In genomic region chr12:54794392-54794791, GRCm38 (mm10) we compare ENCODE assay signal across 8 mouse cellular contexts. TPM values are rescaled to one million over a fixed set of nuclear protein-coding genes. Genes with fewer than 3 reads are reported as not detected.
DNase-seq lines count a peak whose midpoint lies in the region; ATAC-seq and TF ChIP-seq lines count a peak whose summit lies in the region.
"Had no signal": no experiment of that assay in that cellular context is flagged by ENCODE, and none has a peak within 500 bp of the region (broad histone marks: within the 10 kb centered on the region; RNA-seq: fewer than 3 reads in every experiment).

No protein-coding gene starts in this region.

- peak overlapping the region; percentile 96 for H3K4me3 ChIP-seq in lung, embryonic 16.5 days (ENCODE audit: low read length)
- peak overlapping the region; percentile 98 for H3K4me3 ChIP-seq in forebrain, embryonic 13.5 days
- peak overlapping the region; percentile 66 for H3K4me3 ChIP-seq in limb, embryonic 11.5 days (ENCODE audit: low read depth, low read length)
- H3K4me3 ChIP-seq in small intestine, adult 2 months (ENCODE audit: low read depth, low read length): peak overlapping the region; percentile 27; the same call in 1 of the 2 replicates

- no peaks in the 10 kb centered on the region for H3K36me3 ChIP-seq in lung, embryonic 16.5 days (ENCODE audit: control insufficient read depth, insufficient read depth, low read length)
- H3K36me3 ChIP-seq in forebrain, embryonic 13.5 days (ENCODE audit: poor library complexity, severe bottlenecking): peaks cover 8% of the 10 kb centered on the region; the same call in 1 of the 2 replicates
- H3K36me3 ChIP-seq in limb, embryonic 11.5 days (ENCODE audit: control insufficient read depth, insufficient read depth, low read length): no peaks in the 10 kb centered on the region
- H3K36me3 ChIP-seq in small intestine, adult 2 months (ENCODE audit: control insufficient read depth, insufficient read depth, low read length): peaks cover 4% of the 10 kb centered on the region; the same call in 1 of the 2 replicates

- H3K4me1 ChIP-seq in lung, embryonic 16.5 days (replicated peaks; ENCODE audit: control insufficient read depth, insufficient read depth, low read length): peaks cover 30% of the 10 kb centered on the region
- H3K4me1 ChIP-seq in forebrain, embryonic 13.5 days: peaks cover 31% of the 10 kb centered on the region
- H3K4me1 ChIP-seq in limb, embryonic 11.5 days (ENCODE audit: control insufficient read depth, insufficient read depth, low read length): peaks cover 26% of the 10 kb centered on the region
- peaks cover 6% of the 10 kb centered on the region; the same call in 1 of the 2 replicates for H3K4me1 ChIP-seq in small intestine, adult 2 months (ENCODE audit: control insufficient read depth, insufficient read depth, insufficient read length, low read length)

- H3K9ac ChIP-seq in lung, embryonic 16.5 days (ENCODE audit: low read length): peak overlapping the region; percentile 99
- H3K9ac ChIP-seq in forebrain, embryonic 13.5 days: peak overlapping the region; percentile 99
- H3K9ac ChIP-seq in limb, embryonic 11.5 days (ENCODE audit: low read length): no peak overlapping the region

- TF ChIP-seq POLR2A in small intestine, adult 2 months (IDR thresholded peaks at IDR 0.05; ENCODE audit: low read depth, low read length): no peak

- peak overlapping the region; percentile 66 for H3K4me2 ChIP-seq in lung, embryonic 16.5 days (ENCODE audit: low read depth, low read length)
- H3K4me2 ChIP-seq in forebrain, embryonic 13.5 days: peak overlapping the region; percentile 67
- H3K4me2 ChIP-seq in limb, embryonic 11.5 days (ENCODE audit: low read depth, severe bottlenecking): peak overlapping the region; percentile 53

- no peak for DNase-seq in lung, postnatal 10 days
- no peak for DNase-seq in limb, embryonic 11.5 days (ENCODE audit: low spot score)
- DNase-seq in adrenal gland, adult 18-20 months (ENCODE audit: low spot score in 2 of 2): no peak
- no peak for DNase-seq in urinary bladder, postnatal 10 days (ENCODE audit: low spot score)
- DNase-seq: adrenal gland, postnatal 25 days had no signal

- no peak overlapping the region for H3K27ac ChIP-seq in lung, embryonic 16.5 days (ENCODE audit: low read length)
- no peak overlapping the region for H3K27ac ChIP-seq in forebrain, embryonic 13.5 days
- H3K27ac ChIP-seq in limb, embryonic 11.5 days (replicated peaks; ENCODE audit: low read depth, low read length): no peak overlapping the region
- peak overlapping the region; percentile 0; the same call in 1 of the 2 replicates for H3K27ac ChIP-seq in small intestine, adult 2 months (ENCODE audit: insufficient read depth, low read depth, low read length)

- ATAC-seq in lung, embryonic 16.5 days (ENCODE audit: low read depth): no peak
- no peak for ATAC-seq in forebrain, embryonic 13.5 days
- no peak for ATAC-seq in limb, embryonic 11.5 days (ENCODE audit: insufficient number of reproducible peaks, low FRiP score, low TSS enrichment, low read depth)

- no peaks in the 10 kb centered on the region for H3K9me3 ChIP-seq in lung, embryonic 16.5 days (ENCODE audit: control insufficient read depth, low read length)
- no peaks in the 10 kb centered on the region for H3K9me3 ChIP-seq in forebrain, embryonic 13.5 days (replicated peaks)
- H3K9me3 ChIP-seq in limb, embryonic 11.5 days (ENCODE audit: control insufficient read depth, low read length): no peaks in the 10 kb centered on the region

- no peaks in the 10 kb centered on the region for H3K27me3 ChIP-seq in lung, embryonic 16.5 days (ENCODE audit: control insufficient read depth, insufficient read depth, low read depth, low read length)
- H3K27me3 ChIP-seq in forebrain, embryonic 13.5 days: no peaks in the 10 kb centered on the region
- no peaks in the 10 kb centered on the region for H3K27me3 ChIP-seq in limb, embryonic 11.5 days (ENCODE audit: control insufficient read depth, insufficient read depth, low read length)
- no peaks in the 10 kb centered on the region for H3K27me3 ChIP-seq in small intestine, adult 2 months (ENCODE audit: control insufficient read depth, insufficient read depth, low read length)

- WGBS in lung, embryonic 16.5 days: 11% methylated on average over 3 of the region's 3 CpGs
- WGBS in forebrain, embryonic 13.5 days: 29% methylated on average over 3 of the region's 3 CpGs
- WGBS in limb, embryonic 11.5 days: 32% methylated on average over 3 of the region's 3 CpGs
- 8% methylated on average over 3 of the region's 3 CpGs for WGBS in small intestine, adult 2 months

- no peak for TF ChIP-seq CTCF in small intestine, adult 2 months (IDR thresholded peaks at IDR 0.05; ENCODE audit: extremely low read depth, insufficient read length, insufficient replicate concordance, low read depth, low read length)

RNA-seq across cellular contexts. Expression of gene Snx6, which starts 1.1 kb away (rescaled TPM):
- polyA plus RNA-seq in lung, embryonic 16.5 days (2015; fragmentation: Nextera tagmentation; extraction: Ambion mirVana): 165 and 180 TPM in 2 replicates
- 180 and 195 TPM in 2 replicates for polyA plus RNA-seq in forebrain, embryonic 13.5 days (2015; fragmentation: Nextera tagmentation; extraction: Ambion mirVana)
- 209 and 231 TPM in 2 replicates for polyA plus RNA-seq in limb, embryonic 11.5 days (2014; fragmentation: Nextera tagmentation; extraction: Ambion mirVana)
- 3.3 and 14.1 TPM in 2 replicates for polyA plus RNA-seq in small intestine, adult 2 months (2012; rRNA removed)
- total RNA-seq in adrenal gland, adult 18-20 months (2021): 10 to 100 TPM; 57.6 to 61.0 TPM

Comparison
In these comparisons a context has a peak if more than half of its experiments do, and no peak if none do; other contexts are left out.
1. H3K4me3 ChIP-seq: peak in every context shown above with its lines; median percentile 98 in forebrain, embryonic 13.5 days; 96 in lung, embryonic 16.5 days; 66 in limb, embryonic 11.5 days; 27 in small intestine, adult 2 months.
2. RNA of gene Snx6, which starts 1.1 kb away (polyA plus RNA-seq): 209 to 231 TPM in limb, embryonic 11.5 days, 180 to 195 TPM in forebrain, embryonic 13.5 days and 165 to 180 TPM in lung, embryonic 16.5 days; 3.3 to 14.1 TPM in small intestine, adult 2 months; every median in the first group is over 10 times any median in the second.
3. Peak in every context shown above with its lines, with median percentiles within 50 percentile points of each other: H3K4me2 ChIP-seq.